Mouse (Mus musculus): Measurements from ENCODE around the gene Ppil1.
A peak's percentile ranks its signal among the peaks of the same experiment; 100 is the strongest.
"Not testable (repeated sequence)": the region's sequence is repeated elsewhere in the genome, so short reads cannot be mapped to it uniquely, and the experiment has no call there.

Gene Ppil1

DNA sequence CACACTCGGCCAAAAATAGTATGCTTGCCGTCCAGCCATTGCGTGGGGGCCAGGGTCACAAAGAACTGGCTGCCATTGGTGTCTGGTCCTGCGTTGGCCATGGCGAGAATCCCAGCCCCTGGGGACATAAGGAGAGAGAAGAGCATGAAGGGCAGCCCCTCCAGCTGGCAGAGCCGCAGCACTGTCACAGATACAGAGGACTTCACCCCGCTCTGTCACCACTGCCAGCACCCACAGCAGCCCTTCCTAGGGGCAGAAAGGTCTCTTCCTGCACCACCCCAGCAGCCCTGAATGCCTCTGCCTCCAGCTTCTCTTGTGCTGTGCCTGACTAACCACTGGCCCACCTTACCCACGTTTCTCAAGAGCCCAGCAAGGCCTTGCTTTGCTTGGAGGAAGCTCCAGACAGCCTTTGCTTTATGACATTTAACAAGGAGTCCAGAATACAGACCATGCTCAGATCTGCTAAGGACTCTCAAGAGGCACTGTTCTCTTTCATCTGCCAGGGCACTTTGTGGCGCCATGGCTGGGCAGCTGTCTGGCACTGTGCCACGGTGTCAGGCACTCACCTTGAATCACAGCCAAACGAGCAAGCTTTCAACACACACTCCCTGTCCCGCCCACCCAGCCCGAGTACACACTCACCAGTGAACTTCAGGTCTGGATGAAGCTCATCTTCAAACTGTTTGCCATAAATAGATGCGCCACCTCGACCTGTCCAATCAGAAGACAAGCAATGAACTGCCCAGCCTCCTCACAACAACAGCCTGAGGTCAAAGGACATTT, 12.2 kb downstream of the Ppil1 start:
- peak; percentile 33 for DNase-seq (ENCODE audit: low read depth)

- DNase-seq (ENCODE audit: low read depth): not testable (repeated sequence)
Observed at GRCm38 (mm10) chr17:29251006-29251405, 13.0 kb downstream of the Ppil1 start.

DNA sequence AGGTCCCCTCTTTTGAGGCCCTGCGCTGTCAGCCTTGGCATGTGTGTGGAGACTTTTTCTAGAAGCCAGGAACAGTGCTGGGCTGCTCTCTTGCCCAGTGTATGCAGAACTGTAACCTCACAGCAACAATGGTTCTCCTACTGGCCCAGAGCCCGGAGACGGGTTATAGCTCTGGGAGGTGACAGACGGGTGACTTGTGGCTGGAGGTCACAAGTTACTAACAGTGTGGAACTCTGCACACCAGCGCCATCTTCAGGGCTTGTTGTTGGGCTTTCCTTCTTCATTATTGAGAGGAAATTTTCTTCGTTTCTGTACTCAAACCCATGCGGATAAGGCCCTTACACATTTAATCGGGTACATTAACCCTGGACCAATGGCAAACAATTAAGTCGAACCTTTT, 14.5 kb downstream of the Ppil1 start:
- peak; percentile 55 for DNase-seq (ENCODE audit: low read depth)

- DNase-seq (ENCODE audit: low read depth): no peak
Observed at GRCm38 (mm10) chr17:29247881-29248280, 16.1 kb downstream of the Ppil1 start.

GRCm38 (mm10) chr17:29246602-29247001, 17.4 kb downstream of the Ppil1 start:
- peak; percentile 83 for DNase-seq (ENCODE audit: low read depth)

- peak; percentile 50 for DNase-seq (ENCODE audit: low read depth)
Observed at GRCm38 (mm10) chr17:29245725-29246124, 18.3 kb downstream of the Ppil1 start.

GRCm38 (mm10) chr17:29244912-29245311, 19.1 kb downstream of the Ppil1 start:
- DNase-seq (ENCODE audit: low read depth): no peak

- DNase-seq (ENCODE audit: low read depth): no peak
Observed at GRCm38 (mm10) chr17:29238421-29238945, 25.5 kb downstream of the Ppil1 start.

DNA sequence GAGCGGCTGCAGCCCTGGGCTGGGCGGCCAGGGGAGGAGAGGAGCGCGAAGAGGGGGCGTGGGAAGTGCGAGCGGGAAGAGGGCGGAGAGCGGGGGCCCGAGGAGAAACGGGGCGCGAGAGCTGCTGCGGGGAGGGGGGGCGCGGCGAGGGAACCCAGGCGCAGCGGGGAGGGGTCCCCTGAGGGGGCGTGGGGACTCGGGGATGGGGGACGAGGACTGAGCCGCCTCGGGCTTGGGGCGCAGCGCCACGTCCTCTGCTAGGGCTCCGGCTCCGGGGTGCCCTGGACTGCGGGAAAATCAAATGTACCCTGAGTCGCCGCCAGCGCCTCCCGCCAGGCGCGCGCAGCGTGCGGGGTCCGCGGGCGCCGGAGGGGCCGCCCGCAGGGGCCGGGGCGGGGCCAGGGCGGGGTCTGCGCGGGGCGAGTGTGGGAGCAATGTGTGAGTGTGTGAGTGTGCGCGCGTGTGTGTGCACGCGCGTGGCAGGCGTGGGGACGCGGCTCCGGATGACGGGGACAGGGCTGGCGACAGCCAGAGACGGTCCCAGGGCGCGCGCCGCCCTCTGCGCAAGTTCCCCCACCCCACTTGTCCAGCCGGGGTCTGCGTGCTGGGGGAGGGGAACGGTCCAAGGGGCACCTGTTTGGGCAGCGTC, 26.1 kb downstream of the Ppil1 start, which contains the start of gene Cpne5:
Gene Cpne5 (minus strand): TSS at position 396 of the 649 bp plus-strand sequence.
- DNase-seq (ENCODE audit: low read depth): no peak

- no peak for DNase-seq (ENCODE audit: low read depth)
Observed at GRCm38 (mm10) chr17:29237267-29237771, 26.7 kb downstream of the Ppil1 start.

DNA sequence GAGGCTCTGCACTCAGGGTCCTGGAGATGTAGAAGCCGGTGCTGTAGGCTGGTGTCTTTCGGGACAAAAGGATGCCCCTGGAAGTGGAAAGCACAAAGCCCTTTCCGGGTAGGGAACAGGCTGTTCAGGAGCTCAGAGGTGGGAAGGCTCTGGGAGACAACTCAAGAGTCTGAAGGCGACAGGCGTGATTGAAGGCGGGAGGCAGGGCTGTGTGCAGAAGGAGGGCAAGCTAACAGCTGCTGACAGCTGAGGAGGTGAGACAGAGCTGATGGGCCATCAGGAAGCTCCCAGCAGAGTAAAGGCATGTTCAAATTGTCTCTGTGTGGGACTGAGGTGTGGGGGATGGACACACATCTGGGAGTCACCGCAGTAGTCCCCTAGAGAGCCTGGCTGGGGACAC, 27.9 kb downstream of the Ppil1 start:
- DNase-seq (ENCODE audit: low read depth): no peak

GRCm38 (mm10) chr17:29231109-29231508, 32.9 kb downstream of the Ppil1 start:
- no peak for DNase-seq (ENCODE audit: low read depth)

- no peak for DNase-seq (ENCODE audit: low read depth)
Observed at GRCm38 (mm10) chr17:29220631-29221030, 43.4 kb downstream of the Ppil1 start.

DNA sequence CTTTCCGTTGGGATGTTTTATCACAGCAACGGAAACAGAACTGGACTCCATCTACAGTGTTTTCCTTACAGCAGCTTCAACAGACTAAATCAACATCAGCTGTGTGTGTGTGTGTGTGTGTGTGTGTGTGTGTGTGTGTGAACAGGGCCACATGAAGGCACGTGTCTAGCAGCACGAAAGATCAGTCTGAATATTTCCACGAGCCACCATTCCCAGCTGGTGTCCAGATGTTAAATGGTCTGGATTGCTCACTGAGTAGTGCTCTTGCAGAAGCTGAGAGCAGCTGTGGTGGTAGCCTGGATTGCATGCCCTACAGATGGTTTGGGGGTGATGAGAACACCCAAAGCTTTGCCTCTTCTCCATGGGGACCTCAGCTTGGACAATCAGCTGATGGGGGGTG, 46.0 kb downstream of the Ppil1 start:
- DNase-seq (ENCODE audit: low read depth): no peak

DNA sequence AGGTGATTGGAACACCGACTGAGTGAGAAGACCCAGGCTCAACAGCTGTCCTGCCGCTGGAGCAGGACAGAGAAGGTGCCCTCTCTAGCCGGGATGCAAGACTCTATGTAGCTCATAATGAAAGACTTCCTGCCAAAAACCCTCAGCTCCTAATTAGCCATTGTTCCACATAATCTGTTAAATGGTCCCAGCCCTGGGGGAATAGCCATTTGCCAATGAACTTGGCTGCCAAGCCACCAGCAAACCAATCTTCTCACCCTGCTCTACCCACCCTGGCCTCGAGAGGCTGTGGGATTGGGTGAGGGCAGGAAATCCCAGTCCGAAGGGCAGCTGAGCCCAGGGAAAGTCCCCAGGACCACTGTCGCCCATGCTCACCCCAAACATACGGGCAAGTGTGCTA, 47.9 kb downstream of the Ppil1 start:
- no peak for DNase-seq (ENCODE audit: low read depth)

DNA sequence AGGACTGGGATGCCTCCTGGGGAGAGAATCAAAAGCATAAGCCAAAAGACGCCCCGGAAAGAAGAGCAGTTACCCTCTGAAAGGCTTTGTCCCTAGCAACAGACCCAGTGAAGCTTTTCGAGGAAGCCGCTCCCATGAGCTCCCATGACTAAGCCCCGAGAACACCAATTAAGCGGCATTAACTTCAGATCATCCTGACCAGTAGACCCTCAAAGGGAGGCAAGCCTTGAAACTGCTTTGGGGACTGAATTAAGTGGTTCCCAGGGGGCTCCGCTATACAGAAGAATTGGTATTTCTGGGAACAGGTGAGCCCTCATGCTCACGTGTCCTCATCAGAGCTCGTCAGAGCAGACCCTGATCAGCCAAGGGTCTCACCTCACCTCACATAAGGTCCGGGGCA, 49.3 kb downstream of the Ppil1 start:
- DNase-seq (ENCODE audit: low read depth): no peak

DNA sequence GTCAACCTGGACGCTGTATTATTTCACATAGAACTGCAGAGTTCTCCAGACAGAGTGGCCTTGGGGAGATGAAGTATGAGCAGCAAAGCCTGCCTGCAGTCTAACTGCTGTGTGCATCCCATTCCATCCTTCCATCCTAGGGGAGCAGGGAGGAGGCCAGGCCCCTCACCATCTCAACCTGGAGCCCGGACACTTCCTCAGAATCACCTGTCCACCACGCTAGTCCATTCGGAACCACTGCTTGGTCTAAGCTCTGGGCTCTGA, 49.9 kb downstream of the Ppil1 start:
- DNase-seq (ENCODE audit: low read depth): no peak

GRCm38 (mm10) chr17:29213381-29214192, 50.4 kb downstream of the Ppil1 start:
- no peak for DNase-seq (ENCODE audit: low read depth)

GRCm38 (mm10) chr17:29211836-29212235, 52.1 kb downstream of the Ppil1 start:
- no peak for DNase-seq (ENCODE audit: low read depth)

DNA sequence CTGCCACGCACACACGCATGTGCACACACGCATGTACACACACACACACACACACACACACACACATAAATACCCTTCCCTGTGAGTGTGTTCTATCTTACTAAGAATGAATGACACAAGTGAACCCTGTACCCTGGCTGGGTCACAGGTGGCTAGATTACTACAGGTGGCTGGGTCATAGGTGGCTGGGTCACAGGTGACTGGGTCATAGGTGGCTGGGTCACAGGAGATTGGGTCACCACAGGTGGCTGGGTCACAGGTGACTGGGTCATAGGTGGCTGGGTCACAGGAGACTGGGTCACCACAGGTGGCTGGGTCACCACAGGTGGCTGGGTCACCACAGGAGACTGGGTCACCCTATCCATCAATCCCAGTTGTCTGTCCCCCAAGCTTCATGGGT, 53.9 kb downstream of the Ppil1 start:
- DNase-seq (ENCODE audit: low read depth): no peak

DNA sequence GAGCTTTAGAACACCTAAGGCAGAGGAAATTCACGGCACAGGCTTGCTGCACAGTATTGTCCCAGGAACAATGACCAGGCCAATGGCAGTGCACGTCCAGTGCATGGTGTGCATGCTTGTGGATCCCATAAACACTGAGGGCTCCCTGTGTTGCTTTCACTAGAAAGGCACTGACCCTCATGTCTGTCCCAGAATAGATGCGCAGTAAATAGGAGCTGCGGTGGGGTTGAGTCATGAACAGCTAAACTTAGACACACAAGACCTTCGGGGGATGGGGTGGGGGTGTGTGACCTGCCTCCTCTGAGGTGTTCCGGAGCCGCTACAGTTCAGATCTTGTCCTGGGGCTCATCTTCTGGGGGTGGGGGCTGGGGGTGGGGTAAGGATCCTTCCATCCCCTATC, 57.9 kb downstream of the Ppil1 start:
- DNase-seq (ENCODE audit: low read depth): no peak

DNA sequence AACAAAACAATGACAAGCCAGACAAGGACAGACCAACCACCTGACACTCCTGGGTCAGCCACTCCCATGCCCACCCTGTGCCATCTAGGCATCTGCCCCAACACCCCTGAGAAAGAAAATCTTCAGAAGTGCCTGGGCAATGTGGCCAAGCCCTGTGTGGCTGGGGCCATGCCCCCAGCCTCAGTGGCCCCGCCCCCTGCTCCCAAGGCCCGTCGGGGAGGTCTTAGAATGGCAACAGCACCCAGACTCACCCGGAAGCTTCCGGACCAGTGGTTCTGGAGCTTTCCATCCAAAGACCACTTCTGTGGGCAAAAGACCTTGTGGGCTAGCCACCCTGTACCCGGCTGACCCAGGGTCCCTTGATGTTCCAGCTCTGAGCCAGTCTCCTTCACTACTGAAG, 61.4 kb downstream of the Ppil1 start:
- DNase-seq (ENCODE audit: low read depth): no peak

All from 416B (cell line).